Mouse (Mus musculus) ovary, adult 2 months (tissue): Measurements from ENCODE around the gene Nme1. TPM values are rescaled to one million over a fixed set of nuclear protein-coding genes. Genes with fewer than 3 reads are reported as not detected.

ENCODE experiments used
- polyA plus RNA-seq: library from polyadenylated mRNA; depleted of rRNA; stranded (reverse); fragments of >200 nt; gene quantifications from 2 replicates; pipeline ENCODE4 v1.2.3, GENCODE M21; 2012; rRNA removed

The Nme1 gene
- 58.4 and 101 TPM in 2 replicates for polyA plus RNA-seq

DNA sequence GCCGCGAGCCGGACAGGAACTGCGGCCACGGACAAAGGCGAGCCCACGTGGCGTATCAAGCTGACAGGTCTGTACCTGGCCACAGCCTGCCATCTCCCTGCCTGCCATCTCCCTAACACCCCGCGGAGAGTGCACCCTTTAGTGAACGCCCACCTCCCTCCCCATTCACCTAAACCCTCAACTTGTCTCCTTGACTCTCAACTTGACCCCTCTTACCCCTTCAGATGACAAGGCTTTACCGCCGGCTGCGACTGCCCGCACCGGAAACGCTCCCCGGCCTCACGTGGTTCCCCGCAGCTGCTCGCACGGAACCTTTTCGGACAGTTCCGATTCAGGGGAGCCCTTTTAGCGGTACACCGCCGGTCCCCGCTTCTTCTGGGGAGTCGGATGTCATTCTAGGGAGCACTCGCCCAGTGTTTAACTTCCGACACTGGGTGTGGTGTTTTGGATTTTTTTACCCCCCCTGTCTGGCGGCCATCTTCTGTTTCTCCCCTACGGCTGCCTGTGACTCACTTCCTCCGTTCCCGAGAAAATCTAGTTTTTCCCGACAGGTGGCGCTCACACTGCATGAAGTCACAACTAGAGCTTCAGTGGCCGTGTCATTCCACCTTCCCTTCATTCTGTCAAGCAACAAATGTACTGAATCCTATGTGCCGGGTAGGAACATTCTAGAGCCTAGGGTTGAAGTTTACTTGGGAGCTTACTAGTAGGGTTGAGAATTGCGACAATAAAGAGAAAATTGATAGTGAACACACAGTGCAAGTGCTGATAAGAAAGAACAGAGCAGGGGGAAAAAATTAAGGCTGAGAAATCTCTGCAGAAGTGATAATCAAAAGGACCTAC is at the start of gene Nme1, which contains the start of gene Gm20390:
TSS of gene Nme1 (minus strand) at position 517 of the 843 bp plus-strand sequence.
TSS of gene Gm20390 (minus strand) at position 289 of the 843 bp plus-strand sequence.

DNA sequence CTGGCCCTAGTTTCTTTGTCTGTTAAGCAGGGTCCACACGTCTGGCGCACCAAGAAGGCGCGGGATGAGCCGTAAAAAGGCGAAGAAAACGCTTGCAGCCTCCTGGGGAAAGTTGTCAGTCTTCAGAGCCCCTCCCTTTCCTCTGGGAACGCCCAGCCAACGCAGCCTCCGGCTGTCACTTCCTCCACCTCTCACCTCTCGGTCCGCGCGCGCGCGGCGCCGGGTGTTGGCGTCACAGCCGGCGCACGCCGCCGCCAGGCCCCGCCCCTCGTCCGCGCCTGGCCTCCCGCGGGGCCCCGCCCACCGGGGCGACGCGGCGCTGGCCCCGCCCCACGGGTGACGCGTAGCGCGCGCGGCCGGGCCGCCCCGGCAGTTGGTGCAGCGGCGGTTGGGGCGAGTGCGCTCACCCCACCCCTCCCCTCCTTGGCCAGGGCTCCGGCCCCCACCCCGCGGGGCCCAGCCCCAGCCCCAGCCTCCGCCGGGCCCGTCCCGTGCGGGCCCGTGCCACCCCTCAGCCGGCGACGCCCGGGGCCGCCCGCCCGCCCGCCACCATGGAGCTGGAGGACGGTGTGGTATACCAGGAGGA is 27.5 kb upstream of the Nme1 start, which contains the start of gene Spag9:
TSS of gene Spag9 (plus strand) at position 372 of the 586 bp plus-strand sequence.

DNA sequence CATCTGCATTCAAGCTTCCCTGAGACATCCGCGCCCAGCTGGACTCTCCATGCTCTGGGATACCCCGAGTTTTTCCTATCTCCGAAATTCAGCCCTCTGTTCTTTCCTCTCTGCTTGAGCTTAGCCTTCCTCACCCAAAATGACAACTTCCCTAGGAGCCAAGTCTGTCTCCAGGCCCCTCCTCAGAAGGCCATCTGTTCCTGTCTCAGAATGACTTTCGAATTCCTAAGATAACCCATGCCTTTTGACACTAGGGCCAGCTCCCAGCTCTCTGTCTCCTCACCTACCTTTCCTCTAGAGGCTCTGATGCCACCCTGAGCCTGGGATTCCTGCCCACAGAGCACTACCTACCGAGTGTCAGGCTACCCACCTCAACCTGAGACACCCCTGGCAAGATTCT is 12.2 kb downstream of the Nme1 start, which contains the start of gene Nme2:
TSS of gene Nme2 (minus strand) at position 101 of the 400 bp plus-strand sequence.

Other genes with a start within 250 kb of the Nme1 start
- gene Utp18, start 82.8 kb downstream of the Nme1 start, polyA plus RNA-seq, result 7.3 and 8.8 TPM in 2 replicates
- gene Mbtd1, start 82.7 kb downstream of the Nme1 start, polyA plus RNA-seq, result 3.5 and 5.0 TPM in 2 replicates
- gene Nme2, start 12.3 kb downstream of the Nme1 start, polyA plus RNA-seq, result 222 and 256 TPM in 2 replicates
- gene Gm20390, start 228 bp downstream of the Nme1 start, polyA plus RNA-seq, result 14.2 and 14.7 TPM in 2 replicates
- 46.4 and 64.9 TPM in 2 replicates for gene Spag9, start 27.6 kb upstream of the Nme1 start, polyA plus RNA-seq
- gene Tob1, start 242.9 kb upstream of the Nme1 start, polyA plus RNA-seq, result 73.8 and 86.5 TPM in 2 replicates